Mouse (Mus musculus): Measurements from ENCODE around the gene Patl2.

- TF ChIP-seq EP300 (IDR thresholded peaks at IDR 0.05) (no peak), CTCF (IDR thresholded peaks at IDR 0.05) (no peak)
Observed at GRCm38 (mm10) chr2:122149316-122149715, 36.7 kb downstream of the Patl2 start.
